13 mouse cellular contexts compared by ENCODE assay signal in genomic region chr17:27783567-27783966, GRCm38 (mm10). TPM values are rescaled to one million over a fixed set of nuclear protein-coding genes. Genes with fewer than 3 reads are reported as not detected.
A peak's percentile ranks its signal among the peaks of the same experiment; 100 is the strongest.
DNase-seq lines count a peak whose midpoint lies in the region; ATAC-seq and TF ChIP-seq lines count a peak whose summit lies in the region.
"Had no signal": no experiment of that assay in that cellular context is flagged by ENCODE, and none has a peak within 500 bp of the region (broad histone marks: within the 10 kb centered on the region; RNA-seq: fewer than 3 reads in every experiment).

No protein-coding gene starts in this region.

- no peak overlapping the region for H3K4me3 ChIP-seq in liver, embryonic 14.5 days (ENCODE audit: insufficient read depth in 1 of 2, low read depth in 2 of 2, low read length in 2 of 2)
- no peak overlapping the region for H3K4me3 ChIP-seq in liver, embryonic 12.5 days
- no peak overlapping the region for H3K4me3 ChIP-seq in ES-Bruce4 (ENCODE audit: low read depth, low read length)
- H3K4me3 ChIP-seq in limb, embryonic 15.5 days, result no peak overlapping the region
- no peak overlapping the region for H3K4me3 ChIP-seq in kidney, embryonic 16.5 days (ENCODE audit: low read length)
- H3K4me3 ChIP-seq: erythroblast, embryonic 14.5 days; midbrain, embryonic 15.5 days had no signal

- DNase-seq in gastrocnemius, adult 8-10 months (ENCODE audit: low spot score in 2 of 2), result peak; percentile 23 to 42
- DNase-seq in gastrocnemius, postnatal 4 days (ENCODE audit: low spot score in 2 of 2), result no peak
- no peak for DNase-seq in liver, embryonic 14.5 days (ENCODE audit: low read depth in 3 of 3, low spot score in 3 of 3)
- no peak for DNase-seq in cerebellum, adult 9-10 months
- DNase-seq: heart, postnatal 10 days; lung, postnatal 4 days had no signal

- peaks cover 19 to 21% of the 10 kb centered on the region in 2 experiments for H3K4me1 ChIP-seq in liver, embryonic 14.5 days (replicated peaks; ENCODE audit: control insufficient read depth in 2 of 2, insufficient read depth in 2 of 2, low read length in 1 of 2)
- H3K4me1 ChIP-seq in liver, embryonic 12.5 days, result peaks cover 34% of the 10 kb centered on the region
- H3K4me1 ChIP-seq in ES-Bruce4 (ENCODE audit: control insufficient read depth, insufficient read depth, low read length), result no peaks in the 10 kb centered on the region
- peaks cover 2% of the 10 kb centered on the region; the same call in 1 of the 2 replicates for H3K4me1 ChIP-seq in limb, embryonic 15.5 days
- no peaks in the 10 kb centered on the region for H3K4me1 ChIP-seq in kidney, embryonic 16.5 days (ENCODE audit: insufficient read depth, low read length)
- H3K4me1 ChIP-seq: midbrain, embryonic 15.5 days had no signal

- H3K27ac ChIP-seq in liver, embryonic 14.5 days, result no peak overlapping the region
- no peak overlapping the region for H3K27ac ChIP-seq in liver, embryonic 12.5 days
- H3K27ac ChIP-seq in ES-Bruce4 (ENCODE audit: insufficient read depth, low read length), result no peak overlapping the region
- peak overlapping the region; percentile 47; the same call in 1 of the 2 replicates for H3K27ac ChIP-seq in limb, embryonic 15.5 days
- H3K27ac ChIP-seq in kidney, embryonic 16.5 days (ENCODE audit: low read length), result no peak overlapping the region
- H3K27ac ChIP-seq: midbrain, embryonic 15.5 days had no signal

- TF ChIP-seq POLR2A in ES-Bruce4 (IDR thresholded peaks at IDR 0.05; ENCODE audit: insufficient read depth, low read length), result no peak

- H3K9me3 ChIP-seq in liver, embryonic 14.5 days (ENCODE audit: control insufficient read depth, low read length), result no peaks in the 10 kb centered on the region
- H3K9me3 ChIP-seq in liver, embryonic 12.5 days (replicated peaks), result no peaks in the 10 kb centered on the region
- no peaks in the 10 kb centered on the region for H3K9me3 ChIP-seq in ES-Bruce4 (replicated peaks; ENCODE audit: control insufficient read depth, insufficient read depth, low read length, poor library complexity, severe bottlenecking)
- no peaks in the 10 kb centered on the region for H3K9me3 ChIP-seq in limb, embryonic 15.5 days
- H3K9me3 ChIP-seq in kidney, embryonic 16.5 days (ENCODE audit: low read length), result no peaks in the 10 kb centered on the region
- H3K9me3 ChIP-seq: midbrain, embryonic 15.5 days had no signal

- no peaks in the 10 kb centered on the region for H3K27me3 ChIP-seq in liver, embryonic 14.5 days (ENCODE audit: control insufficient read depth, insufficient read depth, low read length)
- no peaks in the 10 kb centered on the region for H3K27me3 ChIP-seq in liver, embryonic 12.5 days (replicated peaks)
- H3K27me3 ChIP-seq in ES-Bruce4 (ENCODE audit: control insufficient read depth, insufficient read depth, low read length, poor library complexity, severe bottlenecking), result no peaks in the 10 kb centered on the region
- H3K27me3 ChIP-seq in limb, embryonic 15.5 days, result no peaks in the 10 kb centered on the region
- H3K27me3 ChIP-seq in kidney, embryonic 16.5 days (ENCODE audit: insufficient read depth, low read length), result no peaks in the 10 kb centered on the region
- H3K27me3 ChIP-seq: midbrain, embryonic 15.5 days had no signal

- H3K9ac ChIP-seq in liver, embryonic 14.5 days (replicated peaks), result no peak overlapping the region
- no peak overlapping the region for H3K9ac ChIP-seq in liver, embryonic 12.5 days
- no peak overlapping the region for H3K9ac ChIP-seq in ES-Bruce4 (ENCODE audit: low read depth, poor library complexity, severe bottlenecking)
- no peak overlapping the region for H3K9ac ChIP-seq in limb, embryonic 15.5 days
- H3K9ac ChIP-seq in kidney, embryonic 16.5 days (replicated peaks; ENCODE audit: low read length), result no peak overlapping the region
- H3K9ac ChIP-seq: midbrain, embryonic 15.5 days had no signal

- WGBS in liver, embryonic 14.5 days (ENCODE audit: insufficient replicate concordance), result 71% methylated on average over 4 of the region's 4 CpGs
- WGBS in liver, embryonic 12.5 days (ENCODE audit: insufficient replicate concordance), result 77% methylated on average over 4 of the region's 4 CpGs
- 87% methylated on average over 4 of the region's 4 CpGs for WGBS in limb, embryonic 15.5 days
- 66% methylated on average over 4 of the region's 4 CpGs for WGBS in kidney, embryonic 16.5 days

- TF ChIP-seq CTCF in liver, embryonic 14.5 days (IDR thresholded peaks at IDR 0.05; ENCODE audit: low read depth), result peak; percentile 59
- TF ChIP-seq CTCF in ES-Bruce4 (IDR thresholded peaks at IDR 0.05; ENCODE audit: low read depth, low read length), result peak; percentile 73

- no peak for ATAC-seq in liver, embryonic 14.5 days (ENCODE audit: insufficient read depth)
- ATAC-seq in liver, embryonic 12.5 days, result no peak
- no peak for ATAC-seq in limb, embryonic 15.5 days (ENCODE audit: insufficient number of reproducible peaks, low FRiP score, low TSS enrichment, low read depth)
- ATAC-seq in kidney, embryonic 16.5 days (ENCODE audit: low FRiP score, low TSS enrichment), result no peak
- ATAC-seq: midbrain, embryonic 15.5 days had no signal

- H3K36me3 ChIP-seq in liver, embryonic 14.5 days (replicated peaks; ENCODE audit: control insufficient read depth, insufficient read depth, low read depth), result peaks cover 13% of the 10 kb centered on the region
- peaks cover 57% of the 10 kb centered on the region for H3K36me3 ChIP-seq in liver, embryonic 12.5 days
- H3K36me3 ChIP-seq in ES-Bruce4 (ENCODE audit: control insufficient read depth, insufficient read depth, low read length, poor library complexity, severe bottlenecking), result peaks cover 14% of the 10 kb centered on the region
- H3K36me3 ChIP-seq in limb, embryonic 15.5 days, result peaks cover 34% of the 10 kb centered on the region
- peaks cover 32% of the 10 kb centered on the region for H3K36me3 ChIP-seq in kidney, embryonic 16.5 days (ENCODE audit: insufficient read depth, low read length)

- TF ChIP-seq EP300 in liver, embryonic 14.5 days (IDR thresholded peaks at IDR 0.05; ENCODE audit: low read depth), result no peak
- no peak; the same call in 1 of the 2 replicates for TF ChIP-seq EP300 in ES-Bruce4 (IDR thresholded peaks at IDR 0.05; ENCODE audit: insufficient read depth, low read depth, low read length)

- H3K4me2 ChIP-seq in liver, embryonic 14.5 days (ENCODE audit: low read depth), result no peak overlapping the region
- H3K4me2 ChIP-seq in liver, embryonic 12.5 days, result no peak overlapping the region
- no peak overlapping the region for H3K4me2 ChIP-seq in limb, embryonic 15.5 days
- H3K4me2 ChIP-seq in kidney, embryonic 16.5 days (replicated peaks; ENCODE audit: low read depth, low read length), result no peak overlapping the region
- H3K4me2 ChIP-seq: midbrain, embryonic 15.5 days had no signal

RNA-seq across cellular contexts. Expression of gene D17Wsu92e, which starts 36.9 kb away (rescaled TPM):
- 100 to 1,000 TPM; 224 to 253 (median 227) TPM for total RNA-seq in gastrocnemius, adult 8-10 months (2022)
- total RNA-seq in gastrocnemius, postnatal 4 days (2021), result 10 to 100 TPM; 69.7 to 74.0 TPM
- polyA plus RNA-seq in liver, embryonic 14.5 days (2012; rRNA removed), result 20.6 and 24.2 TPM in 2 replicates
- polyA plus RNA-seq in liver, embryonic 14.5 days (2014; fragmentation: Nextera tagmentation; extraction: Ambion mirVana), result 10.7 and 14.1 TPM in 2 replicates
- 17.1 and 19.5 TPM in 2 replicates for polyA plus RNA-seq in liver, embryonic 12.5 days (2016; fragmentation: Nextera tagmentation; extraction: Ambion mirVana)
- 90.6 and 95.0 TPM in 2 replicates for polyA plus RNA-seq in ES-Bruce4 (2011; ENCODE audit: insufficient read depth, insufficient read length, low read depth, missing spikeins)
- 16.4 and 17.0 TPM in 2 replicates for polyA plus RNA-seq in limb, embryonic 15.5 days (2015; fragmentation: Nextera tagmentation; extraction: Ambion mirVana)
- 18.8 and 19.4 TPM in 2 replicates for polyA plus RNA-seq in kidney, embryonic 16.5 days (2015; fragmentation: Nextera tagmentation; extraction: Ambion mirVana)

RNA-seq across cellular contexts. Expression of gene Snrpc, which starts 54.4 kb away (rescaled TPM):
- total RNA-seq in gastrocnemius, adult 8-10 months (2022), result 10 to 100 TPM; 52.1 to 64.3 (median 59.5) TPM
- total RNA-seq in gastrocnemius, postnatal 4 days (2021), result 100 to 1,000 TPM in 1 of 2 experiments, 10 to 100 TPM in 1; 97.3 to 109 TPM
- 85.1 and 105 TPM in 2 replicates for polyA plus RNA-seq in liver, embryonic 14.5 days (2012; rRNA removed)
- 145 and 150 TPM in 2 replicates for polyA plus RNA-seq in liver, embryonic 14.5 days (2014; fragmentation: Nextera tagmentation; extraction: Ambion mirVana)
- 200 and 212 TPM in 2 replicates for polyA plus RNA-seq in liver, embryonic 12.5 days (2016; fragmentation: Nextera tagmentation; extraction: Ambion mirVana)
- polyA plus RNA-seq in ES-Bruce4 (2011; ENCODE audit: insufficient read depth, insufficient read length, low read depth, missing spikeins), result 266 and 268 TPM in 2 replicates
- 270 and 277 TPM in 2 replicates for polyA plus RNA-seq in limb, embryonic 15.5 days (2015; fragmentation: Nextera tagmentation; extraction: Ambion mirVana)
- polyA plus RNA-seq in kidney, embryonic 16.5 days (2015; fragmentation: Nextera tagmentation; extraction: Ambion mirVana), result 286 and 293 TPM in 2 replicates

RNA-seq across cellular contexts. Expression of gene Spdef, which starts 54.8 kb away (rescaled TPM):
- total RNA-seq in gastrocnemius, adult 8-10 months (2022), result not detected
- under 1 TPM; 0.65 to 0.96 TPM for total RNA-seq in gastrocnemius, postnatal 4 days (2021)
- polyA plus RNA-seq in liver, embryonic 14.5 days (2012; rRNA removed), result not detected in 2 replicates
- polyA plus RNA-seq in liver, embryonic 14.5 days (2014; fragmentation: Nextera tagmentation; extraction: Ambion mirVana), result not detected in 2 replicates
- not detected in 2 replicates for polyA plus RNA-seq in liver, embryonic 12.5 days (2016; fragmentation: Nextera tagmentation; extraction: Ambion mirVana)
- 1.2 and 1.4 TPM in 2 replicates for polyA plus RNA-seq in ES-Bruce4 (2011; ENCODE audit: insufficient read depth, insufficient read length, low read depth, missing spikeins)
- polyA plus RNA-seq in limb, embryonic 15.5 days (2015; fragmentation: Nextera tagmentation; extraction: Ambion mirVana), result 0.12 TPM in 1 of 2 replicates, not detected in the other
- polyA plus RNA-seq in kidney, embryonic 16.5 days (2015; fragmentation: Nextera tagmentation; extraction: Ambion mirVana), result 0.18 and 0.31 TPM in 2 replicates
- total RNA-seq: layer of hippocampus, adult 18-20 months had no signal
- polyA plus RNA-seq: erythroblast, embryonic 14.5 days had no signal

Comparison
In these comparisons a context has a peak if more than half of its experiments do, and no peak if none do; other contexts are left out.
1. DNase-seq: peak in gastrocnemius, adult 8-10 months (2 of 2); none in gastrocnemius, postnatal 4 days (0 of 2), liver, embryonic 14.5 days (0 of 3) and cerebellum, adult 9-10 months (single experiment).